8 mouse cellular contexts compared by ENCODE assay signal in genomic region chr2:173335859-173336258, GRCm38 (mm10). TPM values are rescaled to one million over a fixed set of nuclear protein-coding genes. Genes with fewer than 3 reads are reported as not detected.
DNase-seq lines count a peak whose midpoint lies in the region; ATAC-seq and TF ChIP-seq lines count a peak whose summit lies in the region.

No protein-coding gene starts in this region.

- no peak overlapping the region for H3K4me3 ChIP-seq in hindbrain, embryonic 11.5 days (ENCODE audit: low read depth, low read length)
- H3K4me3 ChIP-seq in lung, postnatal 0 days (ENCODE audit: low read depth, low read length) = no peak overlapping the region

- 30% methylated on average over 10 of the region's 10 CpGs for WGBS in hindbrain, embryonic 11.5 days
- WGBS in lung, postnatal 0 days = 2% methylated on average over 10 of the region's 10 CpGs

- no peak for TF ChIP-seq CTCF in lung, postnatal 0 days (IDR thresholded peaks at IDR 0.05)

- H3K4me1 ChIP-seq in hindbrain, embryonic 11.5 days (replicated peaks; ENCODE audit: control insufficient read depth, insufficient read depth, low read length) = peaks cover 14% of the 10 kb centered on the region
- peaks cover 14% of the 10 kb centered on the region; the same call in 1 of the 2 replicates for H3K4me1 ChIP-seq in lung, postnatal 0 days (ENCODE audit: insufficient read depth, low read depth, low read length)

- H3K4me2 ChIP-seq in hindbrain, embryonic 11.5 days (replicated peaks; ENCODE audit: low read depth, low read length) = no peak overlapping the region
- no peak overlapping the region for H3K4me2 ChIP-seq in lung, postnatal 0 days (replicated peaks; ENCODE audit: low read depth, low read length)

- no peaks in the 10 kb centered on the region for H3K36me3 ChIP-seq in hindbrain, embryonic 11.5 days (ENCODE audit: control insufficient read depth, insufficient read depth, low read length)
- no peaks in the 10 kb centered on the region for H3K36me3 ChIP-seq in lung, postnatal 0 days (ENCODE audit: insufficient read depth, low read length)

- 0 out of 2 replicates have a peak, but pooled peaks cover 2% of the 10 kb centered on the region for H3K27me3 ChIP-seq in hindbrain, embryonic 11.5 days (ENCODE audit: control insufficient read depth, insufficient read depth, low read length)
- no peaks in the 10 kb centered on the region for H3K27me3 ChIP-seq in lung, postnatal 0 days (replicated peaks; ENCODE audit: insufficient read depth, low read length)

- no peak for TF ChIP-seq EP300 in lung, postnatal 0 days (IDR thresholded peaks at IDR 0.05)

- H3K9me3 ChIP-seq in hindbrain, embryonic 11.5 days (ENCODE audit: control insufficient read depth, low read length) = no peaks in the 10 kb centered on the region
- no peaks in the 10 kb centered on the region for H3K9me3 ChIP-seq in lung, postnatal 0 days (ENCODE audit: low read length)

- ATAC-seq in hindbrain, embryonic 11.5 days (ENCODE audit: low FRiP score) = peak; percentile 31; the same call in 1 of the 2 replicates
- peak; percentile 65 for ATAC-seq in lung, postnatal 0 days
- ATAC-seq in inflammation-experienced regulatory T-cells, adult 6 months = no peak

- no peak overlapping the region for H3K9ac ChIP-seq in hindbrain, embryonic 11.5 days (ENCODE audit: low read depth, low read length)
- H3K9ac ChIP-seq in lung, postnatal 0 days (replicated peaks; ENCODE audit: low read depth) = no peak overlapping the region

- DNase-seq in layer of hippocampus, adult 11-12 months (ENCODE audit: low spot score) = peak; percentile 69
- no peak for DNase-seq in layer of hippocampus, adult 9-10 months (ENCODE audit: low spot score)
- peak; percentile 44 to 56 for DNase-seq in gastrocnemius, adult 8-10 months (ENCODE audit: low spot score in 2 of 2)
- no peak for DNase-seq in hindbrain, embryonic 11.5 days (ENCODE audit: low spot score)
- peak; percentile 90 for DNase-seq in layer of hippocampus, adult 9-11 months
- peak; percentile 59 for DNase-seq in lung, postnatal 0 days (ENCODE audit: low spot score)
- peak; percentile 60 for DNase-seq in right cerebral cortex, postnatal 14 days

- no peak overlapping the region for H3K27ac ChIP-seq in hindbrain, embryonic 11.5 days (ENCODE audit: low read depth, low read length)
- H3K27ac ChIP-seq in lung, postnatal 0 days (ENCODE audit: low read length) = no peak overlapping the region

RNA-seq across cellular contexts. Expression of gene Pmepa1, which starts 59.5 kb away (rescaled TPM):
- total RNA-seq in gastrocnemius, adult 8-10 months (2022) = 10 to 100 TPM; 10.8 to 23.7 (median 18.9) TPM
- 3.4 and 5.0 TPM in 2 replicates for polyA plus RNA-seq in hindbrain, embryonic 11.5 days (2014; fragmentation: Nextera tagmentation; extraction: Ambion mirVana)
- polyA plus RNA-seq in lung, postnatal 0 days (2015; fragmentation: Nextera tagmentation; extraction: Ambion mirVana) = 9.8 and 11.1 TPM in 2 replicates
- 10 to 100 TPM in 2 of 3 experiments, 1 to 10 TPM in 1; 4.5 to 16.3 (median 12.8) TPM for polyA plus RNA-seq in inflammation-experienced regulatory T-cells, adult 6 months (2017; shearing (Covaris generic))

Comparison
In these comparisons a context has a peak if more than half of its experiments do, and no peak if none do; other contexts are left out.
1. DNase-seq: peak in layer of hippocampus, adult 11-12 months (single experiment), gastrocnemius, adult 8-10 months (2 of 2), layer of hippocampus, adult 9-11 months (single experiment), lung, postnatal 0 days (single experiment) and right cerebral cortex, postnatal 14 days (single experiment); none in layer of hippocampus, adult 9-10 months (single experiment) and hindbrain, embryonic 11.5 days (single experiment).